Mouse (Mus musculus): Measurements from ENCODE around the gene Scnn1b. TPM values are rescaled to one million over a fixed set of nuclear protein-coding genes. Genes with fewer than 3 reads are reported as not detected.

Scnn1b gene
- total RNA-seq (2012; rRNA removed), result 0.04 and 0.08 TPM in 2 replicates
- total RNA-seq (2014; rRNA removed), result not detected in 2 replicates
- polyA plus RNA-seq (2012; ENCODE audit: insufficient read length, low read depth), result not detected in 2 replicates

DNA sequence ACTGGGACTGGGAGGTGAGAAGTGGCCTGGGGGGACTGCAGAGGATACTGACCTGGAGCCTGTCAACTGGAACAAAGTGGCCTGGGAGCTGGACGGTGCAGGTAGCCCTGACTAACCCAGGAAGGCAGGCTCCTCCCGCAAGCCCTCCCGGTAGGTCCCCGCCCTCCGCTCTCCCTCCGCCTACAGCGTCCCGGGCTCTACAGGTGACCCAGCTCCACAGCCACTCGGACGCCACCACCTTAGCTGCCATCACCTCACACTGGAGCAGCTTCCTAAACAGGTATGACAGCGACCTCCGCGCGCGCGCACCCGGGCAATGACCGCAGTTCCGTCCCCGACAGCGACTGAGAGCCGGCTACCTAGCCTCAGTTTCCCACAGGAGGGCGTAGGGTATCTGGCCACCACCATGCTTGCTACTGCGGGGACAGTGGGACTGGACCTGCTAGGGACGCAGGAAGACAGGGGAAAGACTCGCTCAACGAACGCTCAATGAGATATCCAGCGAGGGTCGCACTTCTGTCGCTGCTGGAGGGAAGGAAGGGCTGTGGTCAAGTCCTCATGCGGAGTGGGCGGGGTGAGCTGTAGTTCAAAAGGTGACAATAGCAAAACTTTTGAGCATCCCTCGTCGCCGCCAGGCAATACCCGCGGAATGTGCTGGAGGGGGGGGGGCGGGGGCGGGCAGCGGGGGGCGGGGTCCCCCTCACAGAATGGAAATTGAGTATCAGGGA lies at the start of gene Scnn1b:
TSS of gene Scnn1b (plus strand) at position 181 of the 728 bp plus-strand sequence.
- Histone ChIP-seq H3K79me2 (replicated peaks; ENCODE audit: control insufficient read depth, extremely low read depth, insufficient read depth, poor library complexity, severe bottlenecking) (no peaks in the 10 kb centered on the region), H3K27ac (ENCODE audit: insufficient read depth, low read depth) (no peak within 1 kb of the TSS), H3K4me2 (ENCODE audit: insufficient read depth, low read depth, poor library complexity, severe bottlenecking) (no peak within 1 kb of the TSS), H3K9ac (ENCODE audit: insufficient read depth, low read depth) (no peak within 1 kb of the TSS), H3K9me3 (replicated peaks; ENCODE audit: low read length) (no peaks in the 10 kb centered on the region), H3K4me3 (replicated peaks in 1 of 3; ENCODE audit: low read depth in 2 of 3, low read length in 2 of 3, poor library complexity in 1 of 3) (no peak within 1 kb of the TSS), H3K36me3 (replicated peaks in 1 of 2; ENCODE audit: control insufficient read depth in 1 of 2, insufficient read depth in 1 of 2, low read length in 1 of 2) (no peaks in the 10 kb centered on the region), H3K27me3 (replicated peaks) (no peaks in the 10 kb centered on the region), H3K4me1 (ENCODE audit: control insufficient read depth in 1 of 2, insufficient read depth in 2 of 2) (no peaks in the 10 kb centered on the region)
- no peak for DNase-seq (ENCODE audit: extremely low read depth)
- in situ Hi-C loops (cut with MboI; ENCODE audit: low pct_ligation_motif_present, low pct_unique_long_range_greater_than_20kb, low sequenced_read_pairs) (no loop called here), dilution Hi-C loops (cut with MboI; ENCODE audit: extremely low pct_ligation_motif_present, extremely low pct_unique_long_range_greater_than_20kb, low sequenced_read_pairs) (no loop called here)
- TF ChIP-seq CHD2 (IDR thresholded peaks at IDR 0.05; ENCODE audit: low read length), result no peak
- no peak for TF ChIP-seq CHD1 (IDR thresholded peaks at IDR 0.05; ENCODE audit: low read depth, low read length)
- TF ChIP-seq MYC (IDR thresholded peaks at IDR 0.05; ENCODE audit: low read depth, low read length), result no peak
- no peak for TF ChIP-seq ZNF384 (IDR thresholded peaks at IDR 0.05; ENCODE audit: low read depth, low read length)
- no peak for TF ChIP-seq MXI1 (IDR thresholded peaks at IDR 0.05; ENCODE audit: low read depth, low read length)
- TF ChIP-seq IRF4 (IDR thresholded peaks at IDR 0.05; ENCODE audit: low read depth, low read length), result no peak
- TF ChIP-seq TCF12 (IDR thresholded peaks at IDR 0.05; ENCODE audit: low read depth, low read length), result no peak
- no peak for TF ChIP-seq ELF1 (IDR thresholded peaks at IDR 0.05; ENCODE audit: low read depth, low read length)

DNA sequence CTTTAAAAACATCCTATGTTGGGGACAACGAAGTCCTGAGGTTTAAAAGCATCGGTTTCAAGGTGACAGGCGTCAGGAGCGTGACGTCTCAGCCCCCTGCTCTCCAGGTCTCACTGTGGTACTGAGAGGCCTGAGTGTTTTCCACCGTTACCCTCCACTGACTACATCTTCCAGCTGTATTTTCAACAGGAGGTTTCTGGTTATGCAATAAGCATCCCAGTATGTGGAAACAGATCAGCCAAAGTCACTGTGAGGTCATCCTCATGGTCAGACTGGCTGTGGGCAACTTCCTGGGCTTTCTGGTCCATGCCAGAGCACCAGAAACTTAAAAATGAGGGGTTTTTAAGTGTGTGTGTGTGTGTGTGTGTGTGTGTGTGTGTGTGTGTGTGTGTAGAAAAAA lies 43.2 kb upstream of the Scnn1b start:
- Histone ChIP-seq H3K9ac (ENCODE audit: insufficient read depth, low read depth) (no peak overlapping the region), H3K36me3 (replicated peaks in 1 of 2; ENCODE audit: control insufficient read depth in 1 of 2, insufficient read depth in 1 of 2, low read length in 1 of 2) (no peaks in the 10 kb centered on the region), H3K9me3 (replicated peaks; ENCODE audit: low read length) (no peaks in the 10 kb centered on the region), H3K27me3 (replicated peaks) (no peaks in the 10 kb centered on the region), H3K4me2 (ENCODE audit: insufficient read depth, low read depth, poor library complexity, severe bottlenecking) (no peak overlapping the region), H3K4me3 (replicated peaks in 1 of 3; ENCODE audit: low read depth in 2 of 3, low read length in 2 of 3, poor library complexity in 1 of 3) (no peak overlapping the region), H3K27ac (ENCODE audit: insufficient read depth, low read depth) (no peak overlapping the region), H3K79me2 (replicated peaks; ENCODE audit: control insufficient read depth, extremely low read depth, insufficient read depth, poor library complexity, severe bottlenecking) (no peaks in the 10 kb centered on the region), H3K4me1 (ENCODE audit: control insufficient read depth in 1 of 2, insufficient read depth in 2 of 2) (peaks cover 0 to 3% of the 10 kb centered on the region in 2 experiments; a peak in 1 of 4 replicates)
- no peak for DNase-seq (ENCODE audit: extremely low read depth)
- in situ Hi-C loops (cut with MboI; ENCODE audit: low pct_ligation_motif_present, low pct_unique_long_range_greater_than_20kb, low sequenced_read_pairs) (no loop called here), dilution Hi-C loops (cut with MboI; ENCODE audit: extremely low pct_ligation_motif_present, extremely low pct_unique_long_range_greater_than_20kb, low sequenced_read_pairs) (no loop called here)
- TF ChIP-seq IRF4 (IDR thresholded peaks at IDR 0.05; ENCODE audit: low read depth, low read length) (no peak), NELFE (IDR thresholded peaks at IDR 0.05; ENCODE audit: low read depth, low read length) (no peak), PAX5 (IDR thresholded peaks at IDR 0.05; ENCODE audit: low read length) (no peak), CHD1 (IDR thresholded peaks at IDR 0.05; ENCODE audit: low read depth, low read length) (no peak), MAX (IDR thresholded peaks at IDR 0.05; ENCODE audit: low read length) (no peak), MAZ (IDR thresholded peaks at IDR 0.05; ENCODE audit: low read depth, low read length) (no peak), USF1 (IDR thresholded peaks at IDR 0.05; ENCODE audit: low read depth, low read length) (no peak), CTCF (conservative IDR thresholded peaks at IDR 0.05 in 1 of 2, IDR thresholded peaks at IDR 0.05 in 1 of 2; ENCODE audit: low read depth in 2 of 2, low read length in 2 of 2) (no peak), MAFK (IDR thresholded peaks at IDR 0.05; ENCODE audit: insufficient replicate concordance, low read length) (no peak), ZNF384 (IDR thresholded peaks at IDR 0.05; ENCODE audit: low read depth, low read length) (no peak), USF2 (conservative IDR thresholded peaks at IDR 0.05; ENCODE audit: low read depth, low read length) (no peak), CHD2 (IDR thresholded peaks at IDR 0.05; ENCODE audit: low read length) (no peak), SMC3 (IDR thresholded peaks at IDR 0.05; ENCODE audit: low read depth, low read length) (no peak), KAT2A (IDR thresholded peaks at IDR 0.05; ENCODE audit: insufficient replicate concordance, low read length) (no peak), TCF12 (IDR thresholded peaks at IDR 0.05; ENCODE audit: low read depth, low read length) (no peak), E2F4 (IDR thresholded peaks at IDR 0.05; ENCODE audit: insufficient replicate concordance, low read depth, low read length) (no peak), HCFC1 (IDR thresholded peaks at IDR 0.05; ENCODE audit: low read depth, low read length) (no peak), POLR2A (IDR thresholded peaks at IDR 0.05; ENCODE audit: low read depth, low read length) (no peak), JUN (IDR thresholded peaks at IDR 0.05; ENCODE audit: insufficient read depth, low read depth, low read length) (no peak)
